Mouse (Mus musculus) intestine, embryonic 14.5 days (tissue): ENCODE results near the gene Bcl2l12. TPM values are rescaled to one million over a fixed set of nuclear protein-coding genes. Genes with fewer than 3 reads are reported as not detected.

Experiments used
- ATAC-seq: fragments of 200-750 bp; cut with Nextera tagmentation; replicated peaks from 2 replicates; pipeline ENCODE4 v1.8.0; 2017; ENCODE audit warnings: low read depth, moderate number of reproducible peaks, moderate TSS enrichment, moderate library complexity; ENCODE audit not compliant: low FRiP score, low TSS enrichment
- DNase-seq: peaks from one replicate; pipeline ENCODE4 v3.0.0-alpha.2; 2018; ENCODE audit warnings: low spot score
- H3K27ac ChIP-seq: fragments of 300-500 bp; sonication (generic); 2 replicates; pipeline ENCODE4 v1.5.1; 2014; ENCODE audit warnings: low read depth, mild to moderate bottlenecking, control low read depth
- H3K27me3 ChIP-seq: fragments of 300-500 bp; sonication (generic); replicated peaks from 2 replicates; pipeline ENCODE4 v1.6.1; 2014; ENCODE audit warnings: low read length, control low read depth; ENCODE audit not compliant: control insufficient read depth, insufficient read depth
- H3K36me3 ChIP-seq: fragments of 300-500 bp; sonication (generic); 2 replicates; pipeline ENCODE4 v1.6.1; 2014; ENCODE audit warnings: low read length, control low read depth; ENCODE audit not compliant: control insufficient read depth, insufficient read depth
- H3K4me1 ChIP-seq: fragments of 300-500 bp; sonication (generic); replicated peaks from 2 replicates; pipeline ENCODE4 v1.6.1; 2014; ENCODE audit warnings: low read length, control low read depth, mixed read lengths; ENCODE audit not compliant: control insufficient read depth, insufficient read depth
- H3K4me2 ChIP-seq: fragments of 300-500 bp; sonication (generic); 2 replicates; pipeline ENCODE4 v1.6.1; 2014; ENCODE audit warnings: low read length
- H3K4me3 ChIP-seq: fragments of 300-500 bp; sonication (generic); 2 replicates; pipeline ENCODE4 v1.5.1; 2014; ENCODE audit warnings: low read depth, low read length, control low read depth, mixed read lengths
- H3K9ac ChIP-seq: fragments of 300-500 bp; sonication (generic); 2 replicates; pipeline ENCODE4 v1.6.1; 2014; ENCODE audit warnings: mild to moderate bottlenecking, low read length
- H3K9me3 ChIP-seq: fragments of 300-500 bp; sonication (generic); 2 replicates; pipeline ENCODE4 v1.6.1; 2016; ENCODE audit warnings: low read length, control low read depth; ENCODE audit not compliant: control insufficient read depth
- WGBS: fragments of 180-500 bp; shearing (Covaris S2); extraction: QIAGEN DNeasy Blood & Tissue Kit; methylation state at CpG from one replicate; pipeline ENCODE4 v1.1.7; 2014; 5-methylcytosine and 5-hydroxymethylcytosine counted together
- polyA plus RNA-seq: library from polyadenylated mRNA; unstranded; fragments of >200 nt; fragmentation: Nextera tagmentation; extraction: Ambion mirVana; gene quantifications from 2 replicates; pipeline ENCODE4 v1.2.1, GENCODE M21; 2014

Bcl2l12 gene
- polyA plus RNA-seq, 1 experiment from 2014 or later = 54.3 TPM

GRCm38 (mm10) chr7:45005321-45005992, 6.9 kb upstream of the Bcl2l12 start:
- Histone ChIP-seq H3K9ac (no peak overlapping the region), H3K4me2 (no peak overlapping the region), H3K9me3 (no peaks in the 10 kb centered on the region), H3K4me1 (no peaks in the 10 kb centered on the region), H3K27ac (no peak overlapping the region), H3K27me3 (no peaks in the 10 kb centered on the region), H3K4me3 (no peak overlapping the region), H3K36me3 (peaks cover 99% of the 10 kb centered on the region)
- DNase-seq (no peak), ATAC-seq (no peak)
- WGBS = 85% methylated on average over 6 of the region's 6 CpGs

GRCm38 (mm10) chr7:45004546-45004945, 6.0 kb upstream of the Bcl2l12 start:
- peaks cover 3% of the 10 kb centered on the region; the same call in 1 of the 2 replicates for H3K4me1 ChIP-seq

GRCm38 (mm10) chr7:45002440-45002839, 3.9 kb upstream of the Bcl2l12 start:
- Histone ChIP-seq H3K27me3 (no peaks in the 10 kb centered on the region), H3K9ac (no peak overlapping the region), H3K4me3 (no peak overlapping the region), H3K36me3 (peaks cover 83% of the 10 kb centered on the region), H3K4me1 (peaks cover 7% of the 10 kb centered on the region; the same call in 1 of the 2 replicates), H3K27ac (no peak overlapping the region), H3K4me2 (no peak overlapping the region), H3K9me3 (no peaks in the 10 kb centered on the region)
- DNase-seq = no peak
- WGBS = 79% methylated on average over 7 of the region's 7 CpGs
- no peak for ATAC-seq

More at GRCm38 (mm10) chr7:45004546-45004945, 6.0 kb upstream of the Bcl2l12 start:
- WGBS = 37% methylated on average over 3 of the region's 3 CpGs
- H3K27ac ChIP-seq = no peak overlapping the region
- peaks cover 99% of the 10 kb centered on the region for H3K36me3 ChIP-seq
- H3K4me2 ChIP-seq = no peak overlapping the region
- no peaks in the 10 kb centered on the region for H3K27me3 ChIP-seq
- no peak overlapping the region for H3K4me3 ChIP-seq
- no peaks in the 10 kb centered on the region for H3K9me3 ChIP-seq
- ATAC-seq (no peak), DNase-seq (no peak)
- no peak overlapping the region for H3K9ac ChIP-seq

- Histone ChIP-seq H3K36me3 (peaks cover 67% of the 10 kb centered on the region), H3K27ac (no peak overlapping the region), H3K4me3 (no peak overlapping the region), H3K9ac (no peak overlapping the region), H3K27me3 (no peaks in the 10 kb centered on the region), H3K9me3 (no peaks in the 10 kb centered on the region), H3K4me2 (no peak overlapping the region), H3K4me1 (peaks cover 18% of the 10 kb centered on the region)
- no peak for DNase-seq
- ATAC-seq = no peak
- 84% methylated on average over 21 of the region's 21 CpGs for WGBS
These were observed 2.1 kb upstream of the Bcl2l12 start for GRCm38 (mm10) chr7:45000539-45001114.

- DNase-seq (no peak), ATAC-seq (no peak)
- Histone ChIP-seq H3K27ac (no peak overlapping the region), H3K4me1 (peaks cover 18% of the 10 kb centered on the region), H3K4me2 (0 out of 2 replicates have a peak overlapping the region, but pooled peaks have one; percentile 96), H3K36me3 (peaks cover 67% of the 10 kb centered on the region), H3K27me3 (no peaks in the 10 kb centered on the region), H3K9ac (no peak overlapping the region), H3K9me3 (no peaks in the 10 kb centered on the region), H3K4me3 (no peak overlapping the region)
- WGBS = 75% methylated on average over 11 of the region's 11 CpGs
These were observed 1.2 kb upstream of the Bcl2l12 start for GRCm38 (mm10) chr7:44999753-45000152.

- peak overlapping the region; percentile 96 for H3K4me2 ChIP-seq
- WGBS = 4% methylated on average over 15 of the region's 15 CpGs
- DNase-seq = no peak
- ATAC-seq = peak; percentile 4; the same call in 1 of the 2 replicates
- peak overlapping the region; percentile 86 for H3K9ac ChIP-seq
- H3K36me3 ChIP-seq = peaks cover 65% of the 10 kb centered on the region
- no peaks in the 10 kb centered on the region for H3K27me3 ChIP-seq
- peak overlapping the region; percentile 86 for H3K27ac ChIP-seq
- peaks cover 18% of the 10 kb centered on the region for H3K4me1 ChIP-seq
- H3K9me3 ChIP-seq = no peaks in the 10 kb centered on the region
- peak overlapping the region; percentile 84 for H3K4me3 ChIP-seq
These were observed 528 bp downstream of the Bcl2l12 start for GRCm38 (mm10) chr7:44997940-44998428.

- H3K4me1 ChIP-seq = peaks cover 18% of the 10 kb centered on the region
- peak within 1 kb of the TSS; percentile 86 for H3K27ac ChIP-seq
- WGBS = under 1% methylated on average over 43 of the region's 43 CpGs
- peak within 1 kb of the TSS; percentile 96 for H3K4me2 ChIP-seq
- H3K27me3 ChIP-seq = no peaks in the 10 kb centered on the region
- peaks cover 63% of the 10 kb centered on the region for H3K36me3 ChIP-seq
- peak; percentile 98 for DNase-seq
- H3K9ac ChIP-seq = peak within 1 kb of the TSS; percentile 86
- peak within 1 kb of the TSS; percentile 84 for H3K4me3 ChIP-seq
- H3K9me3 ChIP-seq = no peaks in the 10 kb centered on the region
- peak; percentile 89 for ATAC-seq
These were observed 1.1 kb downstream of the Bcl2l12 start, which contains the start of gene Irf3 for GRCm38 (mm10) chr7:44997231-44997939. Irf3 (plus strand) TSS chr7:44997648.

- Histone ChIP-seq H3K36me3 (peaks cover 63% of the 10 kb centered on the region), H3K9me3 (no peaks in the 10 kb centered on the region), H3K27me3 (no peaks in the 10 kb centered on the region), H3K9ac (peak overlapping the region; percentile 86), H3K4me2 (peak overlapping the region; percentile 96), H3K27ac (peak overlapping the region; percentile 86; the same call in 1 of the 2 replicates), H3K4me3 (peak overlapping the region; percentile 84), H3K4me1 (peaks cover 18% of the 10 kb centered on the region)
- DNase-seq (no peak), ATAC-seq (no peak)
- 10% methylated on average over 10 of the region's 10 CpGs for WGBS
These were observed 1.8 kb downstream of the Bcl2l12 start for GRCm38 (mm10) chr7:44996672-44997071.
